Mouse (Mus musculus): ENCODE data around the gene Armc12. TPM values are rescaled to one million over a fixed set of nuclear protein-coding genes. Genes with fewer than 3 reads are reported as not detected.

Armc12 gene
- polyA plus RNA-seq, 1 experiment from 2014 or later: not detected

- no peak for ATAC-seq
- 95% methylated on average over 8 of the region's 8 CpGs for WGBS
- no peak overlapping the region for H3K27ac ChIP-seq (ENCODE audit: low read depth, low read length)
- no peaks in the 10 kb centered on the region for H3K27me3 ChIP-seq (replicated peaks; ENCODE audit: control insufficient read depth, insufficient read depth, low read length)
- no peak overlapping the region for H3K4me2 ChIP-seq (ENCODE audit: low read length)
- H3K36me3 ChIP-seq (ENCODE audit: control insufficient read depth, insufficient read depth, low read length): no peaks in the 10 kb centered on the region
- no peak overlapping the region for H3K9ac ChIP-seq (ENCODE audit: low read depth, low read length)
- no peaks in the 10 kb centered on the region for H3K9me3 ChIP-seq (ENCODE audit: control insufficient read depth, low read length)
- no peak overlapping the region for H3K4me3 ChIP-seq (ENCODE audit: low read length)
- no peaks in the 10 kb centered on the region for H3K4me1 ChIP-seq (ENCODE audit: control insufficient read depth, insufficient read depth, low read depth, low read length)
Observed at GRCm38 (mm10) chr17:28495832-28496231, 34.8 kb upstream of the Armc12 start.

GRCm38 (mm10) chr17:28499190-28499589 lies 31.4 kb upstream of the Armc12 start:
- Histone ChIP-seq H3K27me3 (replicated peaks; ENCODE audit: control insufficient read depth, insufficient read depth, low read length) (no peaks in the 10 kb centered on the region), H3K36me3 (ENCODE audit: control insufficient read depth, insufficient read depth, low read length) (no peaks in the 10 kb centered on the region), H3K9ac (ENCODE audit: low read depth, low read length) (no peak overlapping the region), H3K4me1 (ENCODE audit: control insufficient read depth, insufficient read depth, low read depth, low read length) (no peaks in the 10 kb centered on the region), H3K4me3 (ENCODE audit: low read length) (no peak overlapping the region), H3K4me2 (ENCODE audit: low read length) (no peak overlapping the region), H3K9me3 (ENCODE audit: control insufficient read depth, low read length) (no peaks in the 10 kb centered on the region), H3K27ac (ENCODE audit: low read depth, low read length) (no peak overlapping the region)
- ATAC-seq: no peak
- WGBS: 80% methylated on average over 2 of the region's 2 CpGs

GRCm38 (mm10) chr17:28500465-28500864 lies 30.1 kb upstream of the Armc12 start:
- Histone ChIP-seq H3K27me3 (replicated peaks; ENCODE audit: control insufficient read depth, insufficient read depth, low read length) (no peaks in the 10 kb centered on the region), H3K9me3 (ENCODE audit: control insufficient read depth, low read length) (no peaks in the 10 kb centered on the region), H3K27ac (ENCODE audit: low read depth, low read length) (no peak overlapping the region), H3K36me3 (ENCODE audit: control insufficient read depth, insufficient read depth, low read length) (no peaks in the 10 kb centered on the region), H3K4me3 (ENCODE audit: low read length) (no peak overlapping the region), H3K4me2 (ENCODE audit: low read length) (no peak overlapping the region), H3K4me1 (ENCODE audit: control insufficient read depth, insufficient read depth, low read depth, low read length) (no peaks in the 10 kb centered on the region), H3K9ac (ENCODE audit: low read depth, low read length) (no peak overlapping the region)
- no peak for ATAC-seq
- WGBS: 87% methylated on average over 3 of the region's 3 CpGs

GRCm38 (mm10) chr17:28502196-28502821 lies 28.3 kb upstream of the Armc12 start:
- Histone ChIP-seq H3K36me3 (ENCODE audit: control insufficient read depth, insufficient read depth, low read length) (no peaks in the 10 kb centered on the region), H3K27me3 (replicated peaks; ENCODE audit: control insufficient read depth, insufficient read depth, low read length) (no peaks in the 10 kb centered on the region), H3K9me3 (ENCODE audit: control insufficient read depth, low read length) (no peaks in the 10 kb centered on the region), H3K4me1 (ENCODE audit: control insufficient read depth, insufficient read depth, low read depth, low read length) (peaks cover 2% of the 10 kb centered on the region; the same call in 1 of the 2 replicates), H3K4me2 (ENCODE audit: low read length) (no peak overlapping the region), H3K4me3 (ENCODE audit: low read length) (no peak overlapping the region), H3K9ac (ENCODE audit: low read depth, low read length) (no peak overlapping the region), H3K27ac (ENCODE audit: low read depth, low read length) (no peak overlapping the region)
- ATAC-seq: no peak
- 70% methylated on average over 7 of the region's 7 CpGs for WGBS

GRCm38 (mm10) chr17:28504182-28504581 lies 26.4 kb upstream of the Armc12 start:
- Histone ChIP-seq H3K9me3 (ENCODE audit: control insufficient read depth, low read length) (no peaks in the 10 kb centered on the region), H3K36me3 (ENCODE audit: control insufficient read depth, insufficient read depth, low read length) (no peaks in the 10 kb centered on the region), H3K27ac (ENCODE audit: low read depth, low read length) (no peak overlapping the region), H3K9ac (ENCODE audit: low read depth, low read length) (no peak overlapping the region), H3K27me3 (replicated peaks; ENCODE audit: control insufficient read depth, insufficient read depth, low read length) (no peaks in the 10 kb centered on the region), H3K4me2 (ENCODE audit: low read length) (no peak overlapping the region), H3K4me3 (ENCODE audit: low read length) (no peak overlapping the region), H3K4me1 (ENCODE audit: control insufficient read depth, insufficient read depth, low read depth, low read length) (peaks cover 2% of the 10 kb centered on the region; the same call in 1 of the 2 replicates)
- WGBS: 83% methylated on average over 6 of the region's 6 CpGs
- no peak for ATAC-seq

- no peak overlapping the region for H3K27ac ChIP-seq (ENCODE audit: low read depth, low read length)
- WGBS: 93% methylated on average over 4 of the region's 4 CpGs
- ATAC-seq: no peak
- H3K9ac ChIP-seq (ENCODE audit: low read depth, low read length): no peak overlapping the region
- H3K4me2 ChIP-seq (ENCODE audit: low read length): no peak overlapping the region
- no peaks in the 10 kb centered on the region for H3K27me3 ChIP-seq (replicated peaks; ENCODE audit: control insufficient read depth, insufficient read depth, low read length)
- no peak overlapping the region for H3K4me3 ChIP-seq (ENCODE audit: low read length)
- H3K36me3 ChIP-seq (ENCODE audit: control insufficient read depth, insufficient read depth, low read length): no peaks in the 10 kb centered on the region
- no peaks in the 10 kb centered on the region for H3K9me3 ChIP-seq (ENCODE audit: control insufficient read depth, low read length)
- peaks cover 2% of the 10 kb centered on the region for H3K4me1 ChIP-seq (ENCODE audit: control insufficient read depth, insufficient read depth, low read depth, low read length)
Observed at GRCm38 (mm10) chr17:28505591-28505990, 25.0 kb upstream of the Armc12 start.

GRCm38 (mm10) chr17:28506895-28507294 lies 23.7 kb upstream of the Armc12 start:
- 38% methylated on average over 4 of the region's 5 CpGs for WGBS
- no peaks in the 10 kb centered on the region for H3K9me3 ChIP-seq (ENCODE audit: control insufficient read depth, low read length)

GRCm38 (mm10) chr17:28507496-28507895 lies 23.1 kb upstream of the Armc12 start:
- H3K9ac ChIP-seq (ENCODE audit: low read depth, low read length): no peak overlapping the region
- H3K36me3 ChIP-seq (ENCODE audit: control insufficient read depth, insufficient read depth, low read length): no peaks in the 10 kb centered on the region
- 34% methylated on average over 5 of the region's 5 CpGs for WGBS
- H3K27me3 ChIP-seq (replicated peaks; ENCODE audit: control insufficient read depth, insufficient read depth, low read length): no peaks in the 10 kb centered on the region; the same call in 1 of the 2 replicates
- no peak for ATAC-seq
- H3K4me1 ChIP-seq (ENCODE audit: control insufficient read depth, insufficient read depth, low read depth, low read length): peaks cover 5% of the 10 kb centered on the region
- no peak overlapping the region for H3K4me2 ChIP-seq (ENCODE audit: low read length)
- H3K27ac ChIP-seq (ENCODE audit: low read depth, low read length): no peak overlapping the region
- H3K4me3 ChIP-seq (ENCODE audit: low read length): no peak overlapping the region
- no peaks in the 10 kb centered on the region for H3K9me3 ChIP-seq (ENCODE audit: control insufficient read depth, low read length)

More at GRCm38 (mm10) chr17:28506895-28507294, 23.7 kb upstream of the Armc12 start:
- Histone ChIP-seq H3K36me3 (ENCODE audit: control insufficient read depth, insufficient read depth, low read length) (no peaks in the 10 kb centered on the region), H3K4me3 (ENCODE audit: low read length) (no peak overlapping the region), H3K4me2 (ENCODE audit: low read length) (no peak overlapping the region), H3K4me1 (ENCODE audit: control insufficient read depth, insufficient read depth, low read depth, low read length) (peaks cover 5% of the 10 kb centered on the region), H3K27ac (ENCODE audit: low read depth, low read length) (no peak overlapping the region), H3K9ac (ENCODE audit: low read depth, low read length) (no peak overlapping the region), H3K27me3 (replicated peaks; ENCODE audit: control insufficient read depth, insufficient read depth, low read length) (no peaks in the 10 kb centered on the region; the same call in 1 of the 2 replicates)
- no peak for ATAC-seq

GRCm38 (mm10) chr17:28510445-28511342 lies 19.9 kb upstream of the Armc12 start:
- WGBS: 6% methylated on average over 28 of the region's 28 CpGs
- no peak for ATAC-seq
- H3K4me2 ChIP-seq (ENCODE audit: low read length): peak overlapping the region; percentile 35
- H3K4me1 ChIP-seq (ENCODE audit: control insufficient read depth, insufficient read depth, low read depth, low read length): peaks cover 5% of the 10 kb centered on the region
- H3K27ac ChIP-seq (ENCODE audit: low read depth, low read length): no peak overlapping the region
- peak overlapping the region; percentile 41; the same call in 1 of the 2 replicates for H3K9ac ChIP-seq (ENCODE audit: low read depth, low read length)
- no peaks in the 10 kb centered on the region for H3K36me3 ChIP-seq (ENCODE audit: control insufficient read depth, insufficient read depth, low read length)
- H3K4me3 ChIP-seq (ENCODE audit: low read length): no peak overlapping the region
- no peaks in the 10 kb centered on the region for H3K9me3 ChIP-seq (ENCODE audit: control insufficient read depth, low read length)
- H3K27me3 ChIP-seq (replicated peaks; ENCODE audit: control insufficient read depth, insufficient read depth, low read length): no peaks in the 10 kb centered on the region; the same call in 1 of the 2 replicates
